Mouse (Mus musculus) small intestine, adult 10 weeks (tissue): ENCODE measurements around the gene Slc5a2. TPM values are rescaled to one million over a fixed set of nuclear protein-coding genes. Genes with fewer than 3 reads are reported as not detected.

Experiments
- polyA plus RNA-seq: library from polyadenylated mRNA; stranded (reverse); fragments of 350-450 nt; fragmentation: Illumina TruSeq; extraction: RNeasy Lipid Tissue Mini Kit (QIAGEN cat#74804); gene quantifications from one replicate; pipeline ENCODE4 v1.2.3, GENCODE M21; 2014; ENCODE audit warnings: low replicate concordance

Gene Slc5a2
- polyA plus RNA-seq = not detected

DNA sequence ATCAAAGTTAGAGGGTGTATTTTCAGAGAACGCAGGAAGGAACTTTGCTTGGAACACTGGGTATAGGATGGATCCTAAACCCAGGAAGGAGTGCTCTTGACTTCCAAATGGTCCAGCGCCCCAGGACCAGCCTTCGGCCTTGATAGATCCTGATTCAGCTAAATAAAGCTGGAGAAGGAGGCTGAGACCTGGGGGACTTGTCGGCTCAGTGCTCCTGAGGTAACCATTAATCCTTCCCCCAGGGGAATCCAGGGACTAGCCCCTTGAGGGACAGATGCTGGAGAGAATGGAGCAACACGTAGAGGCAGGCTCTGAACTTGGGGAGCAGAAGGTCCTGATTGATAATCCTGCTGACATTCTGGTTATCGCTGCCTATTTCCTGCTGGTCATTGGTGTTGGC is at the start of gene Slc5a2:
Slc5a2 (plus strand) TSS at position 247 of the 400 bp plus-strand sequence.

DNA sequence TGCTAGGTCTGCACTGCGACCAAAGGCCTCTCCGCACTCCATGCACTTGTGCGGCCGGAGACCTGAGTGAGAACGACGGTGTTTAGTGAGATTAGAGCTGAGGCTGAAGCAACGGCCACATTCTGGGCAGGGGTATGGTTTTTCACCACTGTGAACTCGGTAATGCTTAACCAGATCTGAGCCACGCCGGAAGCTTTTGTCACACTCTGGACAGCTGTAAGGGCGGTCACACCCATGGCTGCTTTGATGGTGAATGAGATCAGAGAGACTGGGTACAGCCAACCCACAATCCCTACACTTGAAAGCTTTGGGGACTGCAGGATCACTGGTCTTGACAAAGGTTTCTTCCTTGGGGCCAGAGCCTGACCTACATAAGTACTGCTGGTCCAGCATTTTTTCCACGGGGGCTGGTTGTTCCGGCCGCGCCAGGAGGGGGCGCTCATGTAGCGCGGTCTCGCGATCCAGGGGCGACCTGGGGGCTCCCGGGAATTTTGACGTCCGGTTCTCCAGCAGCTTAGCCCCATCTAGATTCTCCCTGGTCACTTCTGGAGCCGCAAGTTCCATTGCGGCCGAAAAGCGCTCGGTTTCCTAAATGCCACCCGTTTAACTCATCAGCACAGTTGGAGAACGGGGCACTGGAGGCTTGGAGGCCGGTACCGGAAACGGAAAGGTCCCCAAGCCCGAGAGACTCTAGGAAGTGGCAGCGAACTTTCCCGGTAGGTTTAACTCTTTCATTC is 28.4 kb upstream of the Slc5a2 start, which contains the start of gene Armc5:
Armc5 (plus strand) TSS at position 487 of the 737 bp plus-strand sequence.

DNA sequence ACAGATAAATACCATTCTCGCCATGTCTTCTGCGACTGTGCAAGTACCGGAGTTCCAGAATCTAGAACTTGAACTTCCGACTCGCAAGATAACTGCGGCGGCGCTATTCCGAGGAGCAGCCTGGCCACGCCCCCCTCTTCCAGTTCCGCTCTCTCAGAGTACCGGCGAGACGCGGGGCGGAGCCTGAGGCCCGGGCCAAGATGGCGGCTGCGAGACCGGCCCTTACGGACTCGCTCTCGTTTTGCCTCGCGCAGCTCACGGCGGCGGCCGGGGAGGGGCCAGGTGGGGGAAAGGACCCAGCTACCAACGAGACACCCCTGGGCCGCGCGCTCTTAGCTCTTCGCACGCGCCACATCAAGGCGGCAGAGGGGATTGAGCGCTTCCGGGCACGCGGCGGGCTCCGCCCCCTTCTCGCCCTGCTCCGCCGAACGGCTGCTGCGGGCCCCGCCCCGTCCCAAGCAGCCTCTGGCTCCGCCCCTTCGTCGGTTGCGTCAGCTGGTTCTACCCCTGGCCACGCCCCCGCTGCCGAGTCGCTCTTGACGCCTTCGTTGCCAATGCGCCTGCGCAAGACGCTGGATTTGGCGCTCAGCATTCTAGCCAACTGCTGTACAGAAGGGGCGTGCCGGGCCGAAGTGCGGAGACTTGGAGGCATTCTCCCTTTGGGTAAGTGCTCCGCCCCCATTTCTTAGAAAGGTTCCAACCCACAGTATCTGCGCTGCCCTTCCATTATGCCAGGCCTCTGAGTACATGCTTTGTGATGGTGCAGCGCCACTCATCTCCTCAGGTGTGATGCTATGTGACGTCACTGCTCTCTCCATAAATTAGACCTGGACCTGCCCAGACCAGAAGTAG is 27.3 kb upstream of the Slc5a2 start, which contains the start of gene 9130023H24Rik:
9130023H24Rik (minus strand) TSS at position 105 of the 852 bp plus-strand sequence.

DNA sequence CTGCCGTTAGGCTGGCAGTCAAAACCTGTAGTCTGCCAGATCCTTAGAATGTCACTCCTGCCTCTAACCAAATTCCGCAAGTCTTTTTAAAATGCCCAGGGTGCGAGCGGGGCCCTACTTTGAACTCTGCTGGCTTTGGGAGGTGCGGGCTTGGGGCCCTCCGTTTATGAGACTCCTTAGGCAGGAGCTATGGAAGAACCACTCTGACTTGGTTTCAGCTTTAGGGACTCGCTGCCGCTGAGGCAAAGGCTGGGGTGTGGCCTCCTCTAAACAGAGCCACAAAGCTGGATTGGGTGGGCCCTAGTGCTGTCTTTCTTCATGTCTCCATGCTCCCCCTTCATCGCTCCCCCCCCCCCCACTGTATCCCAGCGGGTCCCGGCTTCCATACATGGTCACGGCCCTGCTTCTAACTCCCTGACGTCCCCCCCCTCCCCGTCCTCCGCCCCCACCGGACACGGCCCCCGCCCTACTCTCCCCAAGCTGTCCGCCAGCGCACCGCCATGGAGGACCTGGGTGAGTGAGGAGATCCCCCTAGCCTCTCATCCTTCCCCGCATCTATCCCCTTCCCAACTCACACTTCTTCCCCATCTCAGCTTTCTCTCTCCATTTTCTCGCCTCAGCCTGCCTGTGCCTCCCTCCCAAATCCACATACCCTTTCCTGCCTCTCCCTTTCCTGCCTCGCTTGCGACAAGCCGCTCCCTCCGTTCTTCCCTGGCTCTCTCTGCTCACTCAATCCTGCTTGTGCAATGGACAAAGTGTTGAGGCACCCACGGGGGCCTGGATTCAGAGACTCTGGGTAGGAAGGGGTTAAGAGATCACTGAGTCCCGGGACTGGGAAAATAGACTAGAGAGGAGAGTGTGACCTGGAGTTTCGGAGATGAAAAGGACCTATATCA is 18.7 kb upstream of the Slc5a2 start, which contains the start of gene Tgfb1i1:
Tgfb1i1 (plus strand) TSS at position 317 of the 896 bp plus-strand sequence.

DNA sequence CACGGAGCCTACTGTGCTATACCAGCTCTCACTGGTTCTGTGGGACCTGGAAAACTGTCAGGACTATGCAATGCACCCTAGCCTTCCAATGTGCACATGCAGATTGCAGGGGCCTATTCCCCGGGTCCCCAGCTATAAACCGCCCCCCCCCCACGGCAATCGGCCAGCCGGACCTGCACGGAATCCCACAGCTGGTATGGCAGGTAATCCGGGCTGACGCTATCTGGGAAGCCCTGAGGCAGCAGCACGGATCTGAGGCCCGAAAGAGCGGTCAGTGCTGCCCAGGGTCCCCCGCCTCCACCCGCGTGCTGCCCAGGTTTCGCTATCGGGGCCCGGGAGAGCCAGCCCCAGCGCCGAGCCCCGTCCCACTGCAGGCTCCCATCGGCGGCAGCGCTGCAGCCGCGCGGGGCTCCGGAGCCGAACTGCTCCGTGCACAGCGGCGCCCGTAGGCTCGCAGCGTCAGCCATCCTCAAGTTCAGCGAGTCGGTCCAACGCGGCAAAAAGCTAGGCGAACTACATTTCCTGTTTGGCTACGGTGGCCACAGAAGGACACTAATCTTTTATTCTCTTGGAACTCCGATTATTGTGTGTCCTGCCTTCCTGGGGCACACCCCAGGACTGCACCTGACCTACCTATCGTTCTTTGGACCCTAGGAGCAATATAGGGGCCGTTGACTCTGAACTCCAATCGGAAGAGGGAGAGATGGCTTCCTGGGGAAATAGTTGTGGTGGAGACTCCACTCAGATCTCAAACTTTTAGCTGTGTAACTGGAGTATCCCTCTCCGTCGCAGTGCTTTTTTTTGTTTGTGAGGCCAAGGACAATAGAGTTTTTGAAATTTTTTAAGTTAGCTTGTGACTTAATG is 32.4 kb downstream of the Slc5a2 start, which contains the start of gene BC017158:
BC017158 (minus strand) TSS at position 554 of the 864 bp plus-strand sequence.

Other genes starting within 250 kb of the Slc5a2 start
- 7.9 TPM for gene Itgam, start 203.0 kb upstream of the Slc5a2 start, polyA plus RNA-seq
- gene Gm49368, start 203.0 kb upstream of the Slc5a2 start, polyA plus RNA-seq = not detected
- 9.9 TPM for gene Itgax, start 136.1 kb upstream of the Slc5a2 start, polyA plus RNA-seq
- 0.56 TPM for gene Itgad, start 111.3 kb upstream of the Slc5a2 start, polyA plus RNA-seq
- not detected for gene Cox6a2, start 59.3 kb upstream of the Slc5a2 start, polyA plus RNA-seq
- 0.19 TPM for gene Armc5, start 28.3 kb upstream of the Slc5a2 start, polyA plus RNA-seq
- 3.6 TPM for gene 9130023H24Rik, start 27.6 kb upstream of the Slc5a2 start, polyA plus RNA-seq
- 5.0 TPM for gene Tgfb1i1, start 18.8 kb upstream of the Slc5a2 start, polyA plus RNA-seq
- gene BC017158, start 32.5 kb downstream of the Slc5a2 start, polyA plus RNA-seq = 9.7 TPM
- 24.6 TPM for gene Rgs10, start 153.1 kb downstream of the Slc5a2 start, polyA plus RNA-seq
- gene Tial1, start 196.1 kb downstream of the Slc5a2 start, polyA plus RNA-seq = 181 TPM